Mouse (Mus musculus) MEL (cell line): ENCODE measurements around the gene Csnk1d. TPM values are rescaled to one million over a fixed set of nuclear protein-coding genes. Genes with fewer than 3 reads are reported as not detected.

Source experiments
- DNase-seq: peaks from one replicate; pipeline ENCODE4 v3.0.0; 2011; ENCODE audit warnings: low read depth, low spot score
- H3K27ac ChIP-seq: 2 replicates; pipeline ENCODE4 v1.5.1; 2012; ENCODE audit warnings: low read depth, mild to moderate bottlenecking, control low read depth, low read length, moderate library complexity; ENCODE audit not compliant: control insufficient read depth
- H3K27me3 ChIP-seq, 2 experiments: fragments of 150-350 bp in 1 of 2; sonication (generic) in 1 of 2; 2 replicates each; pipeline ENCODE4 v1.6.1; 2012; ENCODE audit warnings: low read length in 2 of 2, mild to moderate bottlenecking in 2 of 2, improper control_type of control experiment in 1 of 2, moderate library complexity in 1 of 2; ENCODE audit not compliant: insufficient read depth in 2 of 2, control insufficient read depth in 1 of 2
- H3K36me3 ChIP-seq, 2 experiments: 2 replicates each; pipeline ENCODE4 v1.6.1; 2012 to 2014; ENCODE audit warnings: low read length in 2 of 2, improper control_type of control experiment in 1 of 2, inconsistent platforms in 1 of 2, mild to moderate bottlenecking in 1 of 2; ENCODE audit not compliant: insufficient read depth in 2 of 2, control insufficient read depth in 1 of 2
- H3K4me1 ChIP-seq, 2 experiments: fragments of 150-350 bp in 1 of 2; sonication (generic) in 1 of 2; 2 replicates each; pipeline ENCODE4 v1.6.1; 2012; ENCODE audit warnings: low read length in 2 of 2, improper control_type of control experiment in 1 of 2, mild to moderate bottlenecking in 1 of 2; ENCODE audit not compliant: insufficient read depth in 2 of 2, control insufficient read depth in 1 of 2
- H3K4me3 ChIP-seq, 2 experiments: fragments of 150-350 bp in 1 of 2; sonication (generic) in 1 of 2; 2 replicates each; pipeline ENCODE4 v1.5.1; 2012; ENCODE audit warnings: low read depth in 2 of 2, low read length in 2 of 2, mild to moderate bottlenecking in 2 of 2, moderate library complexity in 2 of 2, control low read depth in 1 of 2, improper control_type of control experiment in 1 of 2; ENCODE audit not compliant: control insufficient read depth in 1 of 2, insufficient read depth in 1 of 2
- H3K79me2 ChIP-seq: 2 replicates; pipeline ENCODE4 v1.6.1; 2012; ENCODE audit warnings: mild to moderate bottlenecking, low read length, moderate library complexity; ENCODE audit not compliant: control insufficient read depth, poor library complexity, insufficient read depth
- H3K9ac ChIP-seq: 2 replicates; pipeline ENCODE4 v1.6.1; 2012; ENCODE audit warnings: low read depth, mild to moderate bottlenecking, control low read depth, low read length, moderate library complexity; ENCODE audit not compliant: control insufficient read depth, poor library complexity, severe bottlenecking
- H3K9me3 ChIP-seq: fragments of 150-350 bp; sonication (generic); replicated peaks from 2 replicates; pipeline ENCODE4 v1.6.1; 2012; ENCODE audit warnings: mild to moderate bottlenecking, low read length, improper control_type of control experiment, moderate library complexity; ENCODE audit not compliant: insufficient read depth
- CHD1 ChIP-seq: IDR thresholded peaks from 2 replicates; pipeline ENCODE4 v1.6.1; 2012; ENCODE audit warnings: low read depth, mild to moderate bottlenecking, inconsistent platforms, low read length, improper control_type of control experiment
- CTCF ChIP-seq, 3 experiments: IDR thresholded peaks in 2 of 3; conservative IDR thresholded peaks in 1 of 3; 2 replicates each; pipeline ENCODE4 v1.5.1; 2011 to 2012; ENCODE audit warnings: low read length in 3 of 3, low read depth in 2 of 3, mild to moderate bottlenecking in 2 of 3, improper control_type of control experiment in 1 of 3, inconsistent platforms in 1 of 3, mixed read lengths in 1 of 3, moderate library complexity in 1 of 3; ENCODE audit not compliant: control insufficient read depth in 1 of 3, insufficient read depth in 1 of 3, poor library complexity in 1 of 3, severe bottlenecking in 1 of 3
- ETS1 ChIP-seq: IDR thresholded peaks from 2 replicates; pipeline ENCODE4 v1.6.1; 2012; ENCODE audit warnings: low read depth, mild to moderate bottlenecking, inconsistent platforms, low read length, improper control_type of control experiment, moderate library complexity
- GABPA ChIP-seq: IDR thresholded peaks from 2 replicates; pipeline ENCODE4 v1.6.1; 2012; ENCODE audit warnings: low read depth, mild to moderate bottlenecking, inconsistent platforms, low read length, improper control_type of control experiment, moderate library complexity
- GATA1 ChIP-seq: IDR thresholded peaks from 2 replicates; pipeline ENCODE4 v1.6.1; 2011; ENCODE audit warnings: low read depth, low read length, improper control_type of control experiment
- JUND ChIP-seq: IDR thresholded peaks from 2 replicates; pipeline ENCODE4 v1.6.1; 2011; ENCODE audit warnings: low read depth, mild to moderate bottlenecking, improper control_type of control experiment, low read length
- MXI1 ChIP-seq: IDR thresholded peaks from 2 replicates; pipeline ENCODE4 v1.6.1; 2011; ENCODE audit warnings: mild to moderate bottlenecking, low read depth, low read length, improper control_type of control experiment
- MYB ChIP-seq: IDR thresholded peaks from 2 replicates; pipeline ENCODE4 v1.6.1; 2011; ENCODE audit warnings: mild to moderate bottlenecking, low read depth, low read length, improper control_type of control experiment
- MYC ChIP-seq: IDR thresholded peaks from 2 replicates; pipeline ENCODE4 v1.6.1; 2011; ENCODE audit warnings: low read depth, mild to moderate bottlenecking, low read length, improper control_type of control experiment, moderate library complexity
- NELFE ChIP-seq: IDR thresholded peaks from 2 replicates; pipeline ENCODE4 v1.6.1; 2011; ENCODE audit warnings: low read depth, low read length, improper control_type of control experiment
- POLR2A ChIP-seq, 2 experiments: IDR thresholded peaks; 2 replicates each; pipeline ENCODE4 v1.6.1; 2011 to 2012; ENCODE audit warnings: low read length in 2 of 2, mild to moderate bottlenecking in 2 of 2, control low read depth in 1 of 2, improper control_type of control experiment in 1 of 2, low read depth in 1 of 2, moderate library complexity in 1 of 2; ENCODE audit not compliant: control insufficient read depth in 1 of 2, insufficient read depth in 1 of 2, poor library complexity in 1 of 2
- SIN3A ChIP-seq: IDR thresholded peaks from 2 replicates; pipeline ENCODE4 v1.6.1; 2012; ENCODE audit warnings: low read length, improper control_type of control experiment, inconsistent platforms
- TAL1 ChIP-seq: IDR thresholded peaks from 2 replicates; pipeline ENCODE4 v1.6.1; 2012; ENCODE audit warnings: mild to moderate bottlenecking, inconsistent platforms, low read length, moderate library complexity, mixed read lengths
- TBP ChIP-seq: IDR thresholded peaks from 2 replicates; pipeline ENCODE4 v1.8.0; 2011; ENCODE audit warnings: low read depth, low read length, improper control_type of control experiment
- TCF12 ChIP-seq: IDR thresholded peaks from 2 replicates; pipeline ENCODE4 v1.6.1; 2014; ENCODE audit warnings: low read depth, mild to moderate bottlenecking, inconsistent platforms, low read length, improper control_type of control experiment, moderate library complexity
- USF1 ChIP-seq: IDR thresholded peaks from 2 replicates; pipeline ENCODE4 v1.6.1; 2014; ENCODE audit warnings: low read depth, mild to moderate bottlenecking, inconsistent platforms, low read length, improper control_type of control experiment, moderate library complexity
- ZNF384 ChIP-seq: IDR thresholded peaks from 2 replicates; pipeline ENCODE4 v1.6.1; 2012; ENCODE audit warnings: low read depth, mild to moderate bottlenecking, inconsistent platforms, low read length, improper control_type of control experiment
- polyA plus RNA-seq, 2 experiments: library from polyadenylated mRNA; stranded (reverse) in 1 of 2; unstranded in 1 of 2; fragments of >175 nt in 1 of 2; fragments of >200 nt in 1 of 2; gene quantifications; 2 replicates each; pipeline versions ENCODE4 v1.2.1 to v1.2.4; 2012; ENCODE audit warnings: low replicate concordance in 2 of 2, low read depth in 1 of 2; ENCODE audit not compliant: insufficient read length in 2 of 2, insufficient read depth in 1 of 2, missing spikeins in 1 of 2
- total RNA-seq: library from RNA; depleted of rRNA; stranded (reverse); fragments of 300-350 nt; gene quantifications from 2 replicates; pipeline ENCODE4 v1.2.3, GENCODE M21; 2012

The Csnk1d gene
- total and polyA plus RNA-seq, 3 experiments, result 83.2 to 329 (median 121) TPM

- TF ChIP-seq CTCF (IDR thresholded peaks at IDR 0.05 in 2 of 3, conservative IDR thresholded peaks at IDR 0.05 in 1 of 3; ENCODE audit: control insufficient read depth in 1 of 3, insufficient read depth in 1 of 3, low read depth in 2 of 3, low read length in 3 of 3, poor library complexity in 1 of 3, severe bottlenecking in 1 of 3) (no peak), GABPA (peak; percentile 12; the same call in 1 of the 2 replicates), ZNF384 (no peak)
Observed at GRCm38 (mm10) chr11:120990951-120991526, at the start of gene Csnk1d (continued).

- TF ChIP-seq MXI1 (0 out of 2 replicates have a peak, but pooled peaks have one; percentile 27), USF1 (peak; percentile 48; the same call in 1 of the 2 replicates), MYB (no peak)
- Histone ChIP-seq H3K79me2 (no peaks in the 10 kb centered on the region), H3K36me3 (peaks cover 0 to 5% of the 10 kb centered on the region in 2 experiments; a peak in 1 of 4 replicates), H3K9me3 (no peaks in the 10 kb centered on the region), H3K4me3 (no peak within 1 kb of the TSS), H3K4me1 (peaks cover 8 to 14% of the 10 kb centered on the region in 2 experiments), H3K27me3 (peaks cover 0 to under 1% of the 10 kb centered on the region in 2 experiments; a peak in 2 of 4 replicates), H3K27ac (no peak within 1 kb of the TSS), H3K9ac (no peak within 1 kb of the TSS)
- DNase-seq, result peak; percentile 63
Observed at GRCm38 (mm10) chr11:121039302-121039701, 48.2 kb upstream of the Csnk1d start, which contains the start of gene Cd7. Gene Cd7, minus strand, starts transcription at chr11:121039418.

- H3K27me3 ChIP-seq, result peaks cover 0 to 5% of the 10 kb centered on the region in 2 experiments; a peak in 2 of 4 replicates
- no peaks in the 10 kb centered on the region for H3K79me2 ChIP-seq
- no peak overlapping the region for H3K9ac ChIP-seq
- no peak overlapping the region for H3K4me3 ChIP-seq
- H3K27ac ChIP-seq, result no peak overlapping the region
- H3K9me3 ChIP-seq, result no peaks in the 10 kb centered on the region
- H3K36me3 ChIP-seq, result peaks cover 0 to 5% of the 10 kb centered on the region in 2 experiments; a peak in 1 of 4 replicates
- DNase-seq, result peak; percentile 66
- H3K4me1 ChIP-seq, result peaks cover 8 to 14% of the 10 kb centered on the region in 2 experiments
- TF ChIP-seq TBP, result 0 out of 2 replicates have a peak, but pooled peaks have one; percentile 22
- TF ChIP-seq POLR2A (IDR thresholded peaks at IDR 0.05; ENCODE audit: control insufficient read depth in 1 of 2, insufficient read depth in 1 of 2, low read depth in 1 of 2, low read length in 2 of 2, poor library complexity in 1 of 2), result no peak
- TF ChIP-seq CHD1, result no peak
- TF ChIP-seq JUND, result no peak
- TF ChIP-seq GATA1, result peak; percentile 53; the same call in 1 of the 2 replicates
- TF ChIP-seq NELFE, result no peak
- TF ChIP-seq TAL1, result no peak
- TF ChIP-seq TCF12, result peak; percentile 30; the same call in 1 of the 2 replicates
- TF ChIP-seq USF1, result no peak
- peak; percentile 72 for TF ChIP-seq ETS1
- no peak for TF ChIP-seq MYC
- TF ChIP-seq SIN3A, result peak; percentile 45
- 0 out of 2 replicates have a peak, but pooled peaks have one; percentile 14 for TF ChIP-seq MXI1
Observed at GRCm38 (mm10) chr11:121038366-121039240, 47.5 kb upstream of the Csnk1d start.
